Mouse (Mus musculus) cortical plate, adult 2 months (tissue): ENCODE measurements at regions not wholly inside any gene's neighbourhood (a gene's known extent, or its start where the extent isn't known, plus 50 kb on each side); places are given as distances from the start of the nearest gene placed in this dataset.

Experiments used
- CTCF ChIP-seq: fragments of 200-500 bp; IDR thresholded peaks from 2 replicates; pipeline ENCODE4 v1.5.1; 2011; ENCODE audit warnings: mild to moderate bottlenecking, control low read depth, low read length; ENCODE audit not compliant: insufficient read depth; ENCODE audit errors: extremely low read depth
- POLR2A ChIP-seq: fragments of 200-500 bp; IDR thresholded peaks from 2 replicates; pipeline ENCODE4 v1.6.1; 2011; ENCODE audit warnings: mild to moderate bottlenecking, low read length, control low read depth; ENCODE audit not compliant: insufficient read depth; ENCODE audit errors: extremely low read depth

- TF ChIP-seq CTCF (no peak), POLR2A (no peak)
Measured at GRCm38 (mm10) chr14:9003034-9003433, 337.0 kb upstream of the 4930452B06Rik start.
